Mouse (Mus musculus) heart, embryonic 11.5 days (tissue): ENCODE measurements around the gene Krt42. TPM values are rescaled to one million over a fixed set of nuclear protein-coding genes. Genes with fewer than 3 reads are reported as not detected.
"Not testable (repeated sequence)": the region's sequence is repeated elsewhere in the genome, so short reads cannot be mapped to it uniquely, and the experiment has no call there.

Experiments
- ATAC-seq: fragments of 200-750 bp; cut with Nextera tagmentation; replicated peaks from 2 replicates; pipeline ENCODE4 v1.8.0; 2017; ENCODE audit warnings: moderate library complexity; ENCODE audit not compliant: insufficient number of reproducible peaks, low FRiP score, low TSS enrichment
- H3K27ac ChIP-seq: fragments of 300-500 bp; sonication (generic); 2 replicates; pipeline ENCODE4 v1.5.1; 2014; ENCODE audit warnings: mild to moderate bottlenecking, low read depth, low read length
- H3K27me3 ChIP-seq: fragments of 300-500 bp; sonication (generic); 2 replicates; pipeline ENCODE4 v1.6.1; 2014; ENCODE audit warnings: mild to moderate bottlenecking, low read length, mixed read lengths; ENCODE audit not compliant: control insufficient read depth, insufficient read depth
- H3K36me3 ChIP-seq: fragments of 300-500 bp; sonication (generic); 2 replicates; pipeline ENCODE4 v1.6.1; 2014; ENCODE audit warnings: mild to moderate bottlenecking, low read length, moderate library complexity, mixed read lengths; ENCODE audit not compliant: control insufficient read depth, insufficient read depth
- H3K4me1 ChIP-seq: fragments of 300-500 bp; sonication (generic); 2 replicates; pipeline ENCODE4 v1.6.1; 2014; ENCODE audit warnings: low read length; ENCODE audit not compliant: control insufficient read depth, insufficient read depth
- H3K4me2 ChIP-seq: fragments of 300-500 bp; sonication (generic); 2 replicates; pipeline ENCODE4 v1.6.1; 2014; ENCODE audit warnings: mild to moderate bottlenecking, moderate library complexity
- H3K4me3 ChIP-seq: fragments of 300-500 bp; sonication (generic); 2 replicates; pipeline ENCODE4 v1.5.1; 2014; ENCODE audit warnings: low read depth, low read length
- H3K9ac ChIP-seq: fragments of 300-500 bp; sonication (generic); 2 replicates; pipeline ENCODE4 v1.6.1; 2014; ENCODE audit warnings: mild to moderate bottlenecking, low read depth, low read length, moderate library complexity
- H3K9me3 ChIP-seq: fragments of 300-500 bp; sonication (generic); replicated peaks from 2 replicates; pipeline ENCODE4 v1.6.1; 2016; ENCODE audit warnings: low read length; ENCODE audit not compliant: control insufficient read depth
- WGBS: fragments of 180-500 bp; shearing (Covaris S2); extraction: QIAGEN DNeasy Blood & Tissue Kit; methylation state at CpG from one replicate; pipeline ENCODE4 v1.1.7; 2014; ENCODE audit not compliant: insufficient replicate concordance; 5-methylcytosine and 5-hydroxymethylcytosine counted together
- polyA plus RNA-seq: library from polyadenylated mRNA; unstranded; fragments of >200 nt; fragmentation: Nextera tagmentation; extraction: Ambion mirVana; gene quantifications from 2 replicates; pipeline ENCODE4 v1.2.1, GENCODE M21; 2014

Krt42 gene
- polyA plus RNA-seq: 0.20 TPM in 1 of 2 replicates, not detected in the other

GRCm38 (mm10) chr11:100269821-100270332 lies at the start of gene Krt42:
Gene Krt42 (minus strand): TSS chr11:100269871.
- Histone ChIP-seq H3K27me3 (peaks cover 8% of the 10 kb centered on the region), H3K4me3 (no peak within 1 kb of the TSS), H3K4me2 (no peak within 1 kb of the TSS), H3K9me3 (no peaks in the 10 kb centered on the region), H3K36me3 (no peaks in the 10 kb centered on the region), H3K4me1 (peaks cover 7% of the 10 kb centered on the region; the same call in 1 of the 2 replicates), H3K9ac (no peak within 1 kb of the TSS), H3K27ac (no peak within 1 kb of the TSS)
- 79% methylated on average over 7 of the region's 7 CpGs for WGBS
- ATAC-seq: no peak

GRCm38 (mm10) chr11:100318529-100319451 lies 49.1 kb upstream of the Krt42 start:
- Histone ChIP-seq H3K4me3 (peak overlapping the region; percentile 88), H3K4me1 (no peaks in the 10 kb centered on the region), H3K4me2 (peak overlapping the region; percentile 69), H3K9me3 (no peaks in the 10 kb centered on the region), H3K9ac (peak overlapping the region; percentile 60; the same call in 1 of the 2 replicates), H3K36me3 (peaks cover 9% of the 10 kb centered on the region), H3K27ac (peak overlapping the region; percentile 99; the same call in 1 of the 2 replicates), H3K27me3 (no peaks in the 10 kb centered on the region)
- ATAC-seq: no peak
- WGBS: 77% methylated on average over 10 of the region's 10 CpGs

GRCm38 (mm10) chr11:100317826-100318380 lies 48.2 kb upstream of the Krt42 start:
- WGBS: 60% methylated on average over 6 of the region's 6 CpGs
- ATAC-seq: no peak
- Histone ChIP-seq H3K9ac (no peak overlapping the region), H3K27ac (no peak overlapping the region), H3K4me2 (no peak overlapping the region), H3K4me1 (no peaks in the 10 kb centered on the region), H3K36me3 (peaks cover 9% of the 10 kb centered on the region), H3K4me3 (no peak overlapping the region), H3K27me3 (no peaks in the 10 kb centered on the region), H3K9me3 (no peaks in the 10 kb centered on the region)

- ATAC-seq: no peak
- Histone ChIP-seq H3K4me1 (peaks cover 2% of the 10 kb centered on the region; the same call in 1 of the 2 replicates), H3K4me2 (no peak overlapping the region), H3K36me3 (no peaks in the 10 kb centered on the region), H3K4me3 (no peak overlapping the region), H3K27ac (no peak overlapping the region), H3K27me3 (no peaks in the 10 kb centered on the region), H3K9ac (no peak overlapping the region), H3K9me3 (no peaks in the 10 kb centered on the region)
- 85% methylated on average over 5 of the region's 5 CpGs for WGBS
Observed at GRCm38 (mm10) chr11:100315439-100315838, 45.8 kb upstream of the Krt42 start.

- Histone ChIP-seq H3K4me3 (no peak overlapping the region), H3K9me3 (no peaks in the 10 kb centered on the region), H3K27ac (no peak overlapping the region), H3K36me3 (no peaks in the 10 kb centered on the region), H3K27me3 (no peaks in the 10 kb centered on the region), H3K4me1 (peaks cover 2% of the 10 kb centered on the region; the same call in 1 of the 2 replicates), H3K9ac (no peak overlapping the region), H3K4me2 (no peak overlapping the region)
- ATAC-seq: no peak
- 84% methylated on average over 6 of the region's 6 CpGs for WGBS
Observed at GRCm38 (mm10) chr11:100313424-100313823, 43.8 kb upstream of the Krt42 start.

- H3K9ac ChIP-seq: no peak overlapping the region
- H3K27ac ChIP-seq: peak overlapping the region; percentile 66
- 27% methylated on average over 5 of the region's 5 CpGs for WGBS
- no peaks in the 10 kb centered on the region for H3K36me3 ChIP-seq
- ATAC-seq: no peak; the same call in 1 of the 2 replicates
- H3K4me2 ChIP-seq: 0 out of 2 replicates have a peak overlapping the region, but pooled peaks have one; percentile 20
- peaks cover 2% of the 10 kb centered on the region; the same call in 1 of the 2 replicates for H3K4me1 ChIP-seq
- H3K27me3 ChIP-seq: no peaks in the 10 kb centered on the region
- no peaks in the 10 kb centered on the region for H3K9me3 ChIP-seq
- H3K4me3 ChIP-seq: no peak overlapping the region
Observed at GRCm38 (mm10) chr11:100312096-100312679, 42.5 kb upstream of the Krt42 start.

- Histone ChIP-seq H3K4me1 (peaks cover 2% of the 10 kb centered on the region; the same call in 1 of the 2 replicates), H3K4me3 (no peak overlapping the region), H3K27ac (peak overlapping the region; percentile 66), H3K4me2 (no peak overlapping the region), H3K9ac (no peak overlapping the region), H3K36me3 (no peaks in the 10 kb centered on the region), H3K9me3 (no peaks in the 10 kb centered on the region), H3K27me3 (no peaks in the 10 kb centered on the region)
- no peak for ATAC-seq
- WGBS: 44% methylated on average over 1 of the region's 1 CpGs
Observed at GRCm38 (mm10) chr11:100311656-100312055, 42.0 kb upstream of the Krt42 start.

- not testable (repeated sequence) for H3K9ac ChIP-seq
- WGBS: 79% methylated on average over 6 of the region's 6 CpGs
Observed at GRCm38 (mm10) chr11:100308672-100309071, 39.0 kb upstream of the Krt42 start.

More at GRCm38 (mm10) chr11:100308672-100309071, 39.0 kb upstream of the Krt42 start:
- not testable (repeated sequence) for H3K4me2 ChIP-seq, H3K4me3 ChIP-seq, H3K27me3 ChIP-seq, H3K4me1 ChIP-seq, H3K27ac ChIP-seq, H3K36me3 ChIP-seq, H3K9me3 ChIP-seq, ATAC-seq
